In the genomic region with DNA sequence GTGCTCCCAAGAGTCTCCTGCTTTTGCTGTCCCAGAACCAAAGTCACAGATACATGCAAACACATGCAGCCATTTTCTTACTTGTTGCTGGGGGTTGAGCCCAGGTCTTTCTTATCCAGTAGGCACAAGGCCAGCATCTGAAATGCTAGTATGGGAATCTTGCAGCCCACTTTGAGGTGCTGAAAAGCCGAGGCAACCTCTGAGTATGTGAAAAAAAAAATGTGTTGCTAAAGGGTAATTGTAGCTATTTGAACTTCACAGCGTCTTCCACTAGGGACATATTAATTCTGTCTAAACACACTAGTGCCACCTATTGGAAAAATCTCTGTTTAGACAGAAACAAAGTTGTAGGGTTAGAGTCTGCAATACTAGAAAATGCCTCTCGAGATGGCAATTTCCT, we compare ENCODE assay signal across 9 mouse cellular contexts.
A peak's percentile ranks its signal among the peaks of the same experiment; 100 is the strongest.
DNase-seq lines count a peak whose midpoint lies in the region; ATAC-seq lines count a peak whose summit lies in the region.
"Had no signal": no experiment of that assay in that cellular context is flagged by ENCODE, and none has a peak within 500 bp of the region (broad histone marks: within the 10 kb centered on the region; RNA-seq: fewer than 3 reads in every experiment).

No protein-coding gene starts in this region.

- H3K4me1 ChIP-seq in kidney, embryonic 16.5 days (ENCODE audit: insufficient read depth, low read length): no peaks in the 10 kb centered on the region
- H3K4me1 ChIP-seq in hindbrain, embryonic 14.5 days (replicated peaks; ENCODE audit: control insufficient read depth, insufficient read depth, low read length): no peaks in the 10 kb centered on the region

- ATAC-seq in kidney, embryonic 16.5 days (ENCODE audit: low FRiP score, low TSS enrichment): no peak
- peak; percentile 90 for ATAC-seq in CD4-positive, CD25-positive, alpha-beta regulatory T cell, adult 4 months
- peak; percentile 77 for ATAC-seq in activated CD4-positive, CD25-positive, alpha-beta regulatory T cell, adult 4 months
- ATAC-seq in hindbrain, embryonic 14.5 days (ENCODE audit: low FRiP score): no peak

- no peak overlapping the region for H3K9ac ChIP-seq in kidney, embryonic 16.5 days (replicated peaks; ENCODE audit: low read length)
- H3K9ac ChIP-seq in hindbrain, embryonic 14.5 days: no peak overlapping the region
- H3K9ac ChIP-seq: midbrain, embryonic 12.5 days had no signal

- WGBS in kidney, embryonic 16.5 days: 9% methylated on average over 3 of the region's 3 CpGs
- WGBS in hindbrain, embryonic 14.5 days: 9% methylated on average over 3 of the region's 3 CpGs

- no peaks in the 10 kb centered on the region for H3K9me3 ChIP-seq in kidney, embryonic 16.5 days (ENCODE audit: low read length)
- H3K9me3 ChIP-seq in hindbrain, embryonic 14.5 days (ENCODE audit: control insufficient read depth, low read length): no peaks in the 10 kb centered on the region
- H3K9me3 ChIP-seq: midbrain, embryonic 12.5 days had no signal

- no peak overlapping the region for H3K4me2 ChIP-seq in kidney, embryonic 16.5 days (replicated peaks; ENCODE audit: low read depth, low read length)
- no peak overlapping the region for H3K4me2 ChIP-seq in hindbrain, embryonic 14.5 days (replicated peaks)
- H3K4me2 ChIP-seq: midbrain, embryonic 12.5 days had no signal

- H3K4me3 ChIP-seq in kidney, embryonic 16.5 days (ENCODE audit: low read length): no peak overlapping the region
- no peak overlapping the region for H3K4me3 ChIP-seq in hindbrain, embryonic 14.5 days (replicated peaks; ENCODE audit: low read length)
- H3K4me3 ChIP-seq: erythroblast, embryonic 14.5 days; midbrain, embryonic 12.5 days had no signal

- DNase-seq in kidney, adult 9 months: peak; percentile 67
- DNase-seq in hindbrain, embryonic 14.5 days (ENCODE audit: low spot score): peak; percentile 82
- peak; percentile 20 for DNase-seq in retina, adult 2 months (ENCODE audit: low read depth, low spot score)
- no peak for DNase-seq in adrenal gland, postnatal 14 days

- H3K27ac ChIP-seq in kidney, embryonic 16.5 days (ENCODE audit: low read length): no peak overlapping the region
- H3K27ac ChIP-seq in hindbrain, embryonic 14.5 days: peak overlapping the region; percentile 9; the same call in 1 of the 2 replicates
- H3K27ac ChIP-seq: midbrain, embryonic 12.5 days had no signal

- no peaks in the 10 kb centered on the region for H3K27me3 ChIP-seq in kidney, embryonic 16.5 days (ENCODE audit: insufficient read depth, low read length)
- H3K27me3 ChIP-seq in hindbrain, embryonic 14.5 days (ENCODE audit: control insufficient read depth, insufficient read depth, low read length): no peaks in the 10 kb centered on the region
- H3K27me3 ChIP-seq: midbrain, embryonic 12.5 days had no signal

- H3K36me3 ChIP-seq in kidney, embryonic 16.5 days (ENCODE audit: insufficient read depth, low read length): no peaks in the 10 kb centered on the region
- H3K36me3 ChIP-seq in hindbrain, embryonic 14.5 days (replicated peaks; ENCODE audit: control insufficient read depth, insufficient read depth): no peaks in the 10 kb centered on the region
- H3K36me3 ChIP-seq: midbrain, embryonic 12.5 days had no signal

Comparison
In these comparisons a context has a peak if more than half of its experiments do, and no peak if none do; other contexts are left out.
1. ATAC-seq: peak in CD4-positive, CD25-positive, alpha-beta regulatory T cell, adult 4 months (single experiment) and activated CD4-positive, CD25-positive, alpha-beta regulatory T cell, adult 4 months (single experiment); none in kidney, embryonic 16.5 days (single experiment) and hindbrain, embryonic 14.5 days (single experiment).